Mouse (Mus musculus) left cerebral cortex, adult 2 months (tissue): ENCODE results near the gene Ganc. TPM values are rescaled to one million over a fixed set of nuclear protein-coding genes. Genes with fewer than 3 reads are reported as not detected.

Source experiments
- DNase-seq, 2 experiments: peaks; one replicate each; pipeline ENCODE4 v3.0.0; 2021 to 2022; ENCODE audit warnings: low spot score in 2 of 2, mixed read lengths in 1 of 2; ENCODE audit errors: extremely low spot score in 1 of 2
- H3K27ac ChIP-seq: fragments of 200-600 bp; 2 replicates; pipeline ENCODE4 v1.8.1; 2022
- H3K4me3 ChIP-seq: fragments of 200-600 bp; 2 replicates; pipeline ENCODE4 v1.8.1; 2022
- CTCF ChIP-seq: fragments of 200-600 bp; IDR thresholded peaks from 2 replicates; pipeline ENCODE4 v1.8.1; 2022; ENCODE audit warnings: antibody characterized with exemption, mild to moderate bottlenecking, moderate library complexity
- intact Hi-C: fragments of 180-260 bp; cut with DNase I; formaldehyde crosslinking; loops from one replicate; pipeline ENCODE4 v1.15.1; 2025
- total RNA-seq, 2 experiments: library from RNA; stranded (reverse); gene quantifications; 2 replicates each; pipeline ENCODE4 v1.2.3; 2021

The Ganc gene
- total RNA-seq, 2 experiments from 2014 or later: 11.6 to 13.9 TPM

GRCm38 (mm10) chr2:120403986-120404822, 508 bp downstream of the Ganc start, which contains the start of gene Tmem87a:
Tmem87a (minus strand) TSS chr2:120404113.
- DNase-seq: peak; percentile 96
- intact Hi-C loops: no loop called here
- H3K4me3 ChIP-seq: peak within 1 kb of the TSS; percentile 78
- no peak; the same call in 1 of the 2 replicates for TF ChIP-seq CTCF
- peak within 1 kb of the TSS; percentile 94 for H3K27ac ChIP-seq

- TF ChIP-seq CTCF: no peak
- H3K4me3 ChIP-seq: peak overlapping the region; percentile 78
- intact Hi-C loops: no loop called here
- DNase-seq: no peak
- H3K27ac ChIP-seq: peak overlapping the region; percentile 94
Observed at GRCm38 (mm10) chr2:120404823-120405765, 1.4 kb downstream of the Ganc start.

DNA sequence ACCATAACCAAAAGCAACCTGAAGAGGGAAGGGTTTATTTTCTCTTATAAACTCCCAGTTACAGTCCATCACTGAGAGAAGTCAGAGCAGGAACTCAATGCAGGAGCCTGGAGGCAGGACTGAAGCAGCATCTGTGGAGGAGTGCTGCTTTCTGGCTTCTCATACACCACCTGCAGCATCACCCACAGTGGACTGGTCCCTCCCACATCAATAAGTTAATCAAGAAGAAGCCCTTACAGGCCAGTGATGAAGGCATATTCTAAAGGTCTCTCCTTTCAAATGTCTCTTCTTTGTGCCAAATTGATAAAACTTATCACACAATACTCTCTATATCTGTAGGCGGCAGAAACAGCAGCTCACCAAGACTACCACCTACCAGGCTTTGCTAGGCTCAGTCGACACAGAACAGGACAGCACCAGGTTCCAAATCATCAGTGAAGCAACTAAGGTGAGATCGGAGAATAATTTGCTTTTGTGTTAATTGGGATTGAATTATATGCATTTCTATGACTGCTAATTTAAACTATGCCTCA, 7.5 kb downstream of the Ganc start:
- intact Hi-C loops: no loop called here
- H3K27ac ChIP-seq: no peak overlapping the region
- H3K4me3 ChIP-seq: no peak overlapping the region
- TF ChIP-seq CTCF: no peak
- no peak for DNase-seq

GRCm38 (mm10) chr2:120414113-120414512, 10.4 kb downstream of the Ganc start:
- no peak overlapping the region for H3K4me3 ChIP-seq
- intact Hi-C loops: no loop called here
- H3K27ac ChIP-seq: peak overlapping the region; percentile 69
- TF ChIP-seq CTCF: no peak
- no peak for DNase-seq

DNA sequence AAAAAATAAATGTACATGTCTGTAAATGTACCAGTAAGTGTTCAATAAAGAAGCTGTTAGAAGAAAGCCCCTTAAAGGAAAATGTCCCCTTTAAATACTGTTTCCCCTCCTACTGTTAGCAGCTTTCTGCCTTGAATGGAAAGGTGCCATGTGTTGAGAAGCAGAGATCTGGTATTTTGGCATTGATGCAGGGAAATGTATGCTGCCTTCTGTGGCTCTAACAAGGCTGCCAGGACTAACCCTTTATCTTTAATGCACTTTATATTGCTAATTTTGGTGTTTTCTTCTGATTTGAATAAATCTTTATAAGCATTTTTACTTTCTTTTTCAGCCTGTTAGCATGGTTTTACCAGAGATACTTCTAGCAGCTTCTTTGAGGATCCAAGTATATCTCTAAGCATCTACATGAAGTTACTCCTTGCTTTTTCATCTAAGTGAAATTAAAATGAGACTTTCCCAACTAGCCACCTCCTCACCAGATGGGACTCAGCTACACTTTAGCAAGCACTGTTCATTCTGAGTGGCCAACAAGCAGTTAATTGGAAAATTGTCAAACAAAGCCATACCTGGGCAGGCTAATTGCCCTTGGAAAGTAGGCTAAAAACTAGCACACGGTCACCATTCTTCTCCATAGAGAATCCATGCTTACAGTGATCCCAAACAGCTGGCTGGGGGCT, 11.2 kb downstream of the Ganc start:
- Histone ChIP-seq H3K27ac (peak overlapping the region; percentile 69), H3K4me3 (no peak overlapping the region)
- no peak for DNase-seq
- TF ChIP-seq CTCF: no peak
- intact Hi-C loops: no loop called here

GRCm38 (mm10) chr2:120424386-120424785, 20.7 kb downstream of the Ganc start:
- H3K27ac ChIP-seq: no peak overlapping the region
- H3K4me3 ChIP-seq: no peak overlapping the region
- no peak for TF ChIP-seq CTCF
- DNase-seq: no peak
- intact Hi-C loops: no loop called here

- no peak overlapping the region for H3K27ac ChIP-seq
- TF ChIP-seq CTCF: no peak
- H3K4me3 ChIP-seq: no peak overlapping the region
- DNase-seq: no peak
- intact Hi-C loops: no loop called here
Observed at GRCm38 (mm10) chr2:120444486-120444885, 40.8 kb downstream of the Ganc start.

GRCm38 (mm10) chr2:120446373-120446772, 42.7 kb downstream of the Ganc start:
- TF ChIP-seq CTCF: no peak
- intact Hi-C loops: no loop called here
- no peak for DNase-seq

GRCm38 (mm10) chr2:120447306-120447705, 43.6 kb downstream of the Ganc start:
- H3K4me3 ChIP-seq: no peak overlapping the region
- no peak overlapping the region for H3K27ac ChIP-seq
- no peak for DNase-seq
- peak; percentile 10; the same call in 1 of the 2 replicates for TF ChIP-seq CTCF
- intact Hi-C loops: no loop called here

More at GRCm38 (mm10) chr2:120446373-120446772, 42.7 kb downstream of the Ganc start:
- H3K4me3 ChIP-seq: no peak overlapping the region
- H3K27ac ChIP-seq: no peak overlapping the region

DNA sequence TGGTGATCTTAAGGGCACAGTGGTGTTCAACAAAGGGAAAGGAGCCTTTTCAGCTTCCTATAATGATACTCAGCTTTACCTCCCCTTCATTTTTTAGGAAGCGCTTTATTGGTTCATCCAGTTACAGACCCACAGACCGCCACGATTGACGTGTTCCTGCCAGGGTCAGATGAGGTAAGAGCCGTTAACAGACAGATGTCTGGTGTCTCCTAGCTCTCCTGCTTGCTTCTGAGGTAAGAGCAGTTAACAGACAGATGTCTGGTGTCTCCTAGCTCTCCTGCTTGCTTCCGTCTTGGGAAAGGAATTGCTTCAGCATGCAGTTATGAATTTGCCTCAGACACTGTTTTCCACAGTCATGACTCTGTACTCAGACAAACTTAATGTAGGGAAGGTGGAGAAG, 47.0 kb downstream of the Ganc start:
- no peak for DNase-seq
- intact Hi-C loops: no loop called here
- Histone ChIP-seq H3K27ac (no peak overlapping the region), H3K4me3 (no peak overlapping the region)
- no peak for TF ChIP-seq CTCF

- intact Hi-C loops: no loop called here
- DNase-seq: no peak
- no peak for TF ChIP-seq CTCF
- Histone ChIP-seq H3K4me3 (no peak overlapping the region), H3K27ac (no peak overlapping the region)
Observed at GRCm38 (mm10) chr2:120452600-120452999, 48.9 kb downstream of the Ganc start.
